Mouse (Mus musculus) frontal cortex, postnatal 10 days (tissue): ENCODE data around the gene Mtmr10.

Experiments
- DNase-seq, 2 experiments: peaks; one replicate each; pipeline ENCODE4 v3.0.0; 2022; ENCODE audit warnings: low spot score in 2 of 2, mixed read lengths in 1 of 2

Mtmr10 gene

GRCm38 (mm10) chr7:64287414-64288091 lies at the start of gene Mtmr10:
Mtmr10 (plus strand) TSS chr7:64287653.
- peak; percentile 98 to 99 for DNase-seq

DNA sequence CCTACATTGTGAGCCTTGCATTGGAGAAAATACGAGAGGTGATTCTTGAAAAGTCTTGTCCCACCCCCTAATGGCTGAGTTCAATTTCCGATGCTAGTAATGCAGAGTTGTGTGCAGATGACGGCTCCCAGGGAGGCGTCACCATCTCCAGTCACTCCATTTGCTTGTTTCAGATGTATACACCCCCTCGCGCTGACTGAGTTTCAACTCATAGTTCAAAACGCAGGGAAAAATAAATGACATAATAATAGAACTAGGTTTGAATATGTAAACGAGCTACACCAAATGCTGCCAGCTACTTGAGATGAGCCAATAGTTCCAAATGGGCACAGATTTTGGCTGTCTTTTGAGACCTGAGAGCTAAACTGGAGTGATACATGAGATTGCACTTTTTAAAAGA lies 49.7 kb upstream of the Mtmr10 start:
- no peak for DNase-seq

GRCm38 (mm10) chr7:64238410-64239086 lies 48.9 kb upstream of the Mtmr10 start:
- no peak for DNase-seq

DNA sequence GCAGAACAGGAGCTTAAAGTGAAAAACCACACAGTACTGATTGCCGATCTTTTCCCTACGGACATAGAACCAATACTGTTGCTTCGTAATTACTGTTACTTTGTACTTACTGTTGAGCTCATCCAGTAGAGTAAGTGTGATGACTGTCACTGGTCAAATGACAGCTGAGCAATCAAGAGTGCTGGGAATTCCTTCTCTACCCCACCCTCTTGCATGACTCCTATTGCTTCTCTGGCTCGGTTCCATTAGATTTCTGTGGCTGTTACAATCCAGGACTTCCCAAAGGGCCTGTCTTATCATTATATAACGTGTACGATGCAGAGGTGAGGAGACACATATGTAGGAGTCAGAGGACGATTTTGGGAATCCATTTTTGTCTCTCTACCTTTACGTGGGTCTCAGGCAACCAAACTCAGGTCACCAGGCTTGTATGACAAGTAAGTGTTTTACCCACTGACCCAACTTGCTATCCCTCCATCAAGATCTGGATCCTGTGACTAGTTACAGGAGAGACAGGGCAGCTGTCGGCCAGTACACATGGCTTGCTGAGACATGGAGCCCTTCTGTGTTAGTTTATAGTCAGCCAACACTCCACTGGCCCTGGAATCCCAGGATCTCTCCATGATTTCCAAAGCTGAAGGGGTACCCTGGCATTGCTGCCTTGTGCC lies 48.2 kb upstream of the Mtmr10 start:
- DNase-seq, result no peak

- DNase-seq, result no peak
Measured at GRCm38 (mm10) chr7:64239806-64240315, 47.6 kb upstream of the Mtmr10 start.

- no peak for DNase-seq
Measured at GRCm38 (mm10) chr7:64242424-64242823, 45.0 kb upstream of the Mtmr10 start.

GRCm38 (mm10) chr7:64244371-64244770 lies 43.1 kb upstream of the Mtmr10 start:
- no peak for DNase-seq

- no peak for DNase-seq
Measured at GRCm38 (mm10) chr7:64246713-64247112, 40.7 kb upstream of the Mtmr10 start.

- DNase-seq, result no peak
Measured at GRCm38 (mm10) chr7:64248352-64248751, 39.1 kb upstream of the Mtmr10 start.

DNA sequence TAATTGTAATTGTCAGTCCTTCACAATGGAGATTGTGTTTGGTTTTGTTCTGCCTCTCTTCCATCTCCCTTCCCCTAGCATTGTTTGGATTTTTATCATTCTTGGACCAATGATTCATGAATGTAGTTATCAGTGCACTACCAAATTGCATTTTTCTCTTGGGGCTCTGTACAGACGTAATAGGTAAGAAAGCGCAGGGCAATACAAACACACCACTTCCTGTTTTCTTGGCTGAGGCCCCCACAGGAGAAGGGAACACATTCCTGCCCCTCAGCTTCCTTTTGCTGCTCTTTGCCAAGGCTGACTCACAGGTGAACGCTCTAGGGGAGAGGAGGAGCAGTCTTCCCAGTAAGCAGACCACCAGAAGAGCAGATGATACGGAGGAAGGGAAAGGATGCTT lies 37.7 kb upstream of the Mtmr10 start:
- DNase-seq, result no peak

- DNase-seq, result no peak
Measured at GRCm38 (mm10) chr7:64250417-64250816, 37.0 kb upstream of the Mtmr10 start.

DNA sequence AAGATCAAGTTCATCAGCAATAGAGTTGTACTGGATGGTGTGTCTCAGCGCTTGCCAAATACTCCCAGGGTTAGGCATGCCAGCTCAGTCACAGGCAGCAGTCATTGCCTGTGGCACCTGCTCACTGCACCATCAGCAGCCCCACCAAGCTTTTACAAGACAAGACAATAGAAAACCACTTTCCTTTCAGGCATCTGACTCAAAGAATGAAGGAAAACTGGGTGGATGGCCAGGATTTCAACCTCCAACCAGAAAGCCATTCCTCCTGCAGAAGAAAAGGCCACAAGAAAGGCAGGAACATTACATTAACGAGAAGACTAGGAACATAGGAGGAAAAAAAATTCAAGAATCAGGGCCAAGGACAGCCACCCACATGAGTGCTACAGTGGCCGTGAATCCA lies 33.7 kb upstream of the Mtmr10 start:
- DNase-seq, result no peak

DNA sequence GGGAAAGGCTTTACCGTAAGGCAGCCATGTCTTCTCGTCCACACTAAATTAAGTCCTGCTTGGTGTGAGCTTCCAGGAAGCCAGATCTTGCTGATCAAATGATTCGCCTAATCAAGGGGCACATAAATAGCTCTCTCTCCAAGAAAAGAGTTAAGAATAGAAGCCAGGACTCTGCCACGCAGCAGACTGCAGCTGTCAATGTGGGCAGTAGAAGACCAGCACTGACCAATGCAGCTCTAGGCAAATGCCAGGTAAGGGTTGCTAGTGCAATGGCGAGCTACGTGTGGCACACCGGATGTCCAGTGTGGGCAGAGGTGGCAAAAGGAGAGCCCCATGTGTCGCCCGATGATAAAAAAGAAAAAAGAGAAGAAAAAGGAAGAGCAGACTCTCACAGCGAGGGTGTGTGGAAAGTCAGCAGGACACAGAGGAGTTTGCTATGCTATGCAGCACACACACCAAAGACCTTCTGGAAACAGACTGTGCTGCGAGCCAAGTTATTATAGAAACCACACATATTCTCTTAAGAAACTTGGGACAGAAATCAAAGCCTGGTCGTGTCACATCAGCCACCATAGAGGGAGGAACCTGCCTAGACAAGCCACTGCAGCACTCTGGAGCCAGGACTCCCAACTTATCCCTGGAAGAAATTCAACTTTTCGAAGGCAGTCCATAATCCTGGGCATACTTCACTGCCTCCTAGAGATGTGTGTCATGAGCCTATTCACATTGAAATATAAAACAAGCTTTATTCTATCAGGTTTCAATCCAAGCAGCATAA lies 21.8 kb upstream of the Mtmr10 start:
- no peak for DNase-seq

DNA sequence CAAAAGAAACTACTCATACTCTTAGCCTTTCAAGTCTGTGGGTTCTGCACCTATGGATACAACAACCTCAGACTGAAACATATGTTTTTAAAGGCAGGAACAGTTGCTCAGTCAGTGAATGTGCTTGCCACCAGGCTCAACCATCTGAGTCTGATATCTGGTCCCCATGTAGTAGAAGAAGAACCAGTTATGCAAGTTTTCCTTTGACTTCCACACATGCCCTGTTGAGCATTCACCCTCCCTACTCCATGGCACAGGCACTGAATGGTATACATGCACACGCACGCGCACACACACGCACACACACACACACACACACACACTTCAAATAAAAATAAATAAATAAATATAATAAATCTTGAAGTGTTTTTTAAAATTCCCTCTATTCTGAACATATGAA lies 20.9 kb upstream of the Mtmr10 start:
- no peak for DNase-seq

- DNase-seq, result no peak
Measured at GRCm38 (mm10) chr7:64271926-64272325, 15.5 kb upstream of the Mtmr10 start.

- no peak for DNase-seq
Measured at GRCm38 (mm10) chr7:64275518-64275917, 11.9 kb upstream of the Mtmr10 start.

DNA sequence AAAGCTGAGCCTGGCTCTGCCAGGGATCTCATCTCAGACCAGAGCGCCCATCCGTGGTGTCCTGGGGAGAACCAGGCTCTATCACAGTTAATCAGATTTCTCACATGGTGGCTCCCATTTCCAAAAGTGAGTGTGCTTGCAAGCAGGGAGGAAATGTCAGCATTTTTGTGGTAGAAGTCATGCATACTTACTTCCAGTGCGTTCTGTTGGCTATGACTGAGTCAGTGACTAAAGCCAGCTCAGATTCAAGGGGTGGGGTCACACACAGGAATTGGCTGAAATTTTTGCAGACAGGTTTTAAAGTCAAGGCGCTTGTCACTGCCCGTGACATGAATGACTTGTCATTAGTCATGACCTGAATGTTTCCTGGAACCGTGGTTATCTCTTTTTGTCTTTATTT lies 10.5 kb upstream of the Mtmr10 start:
- no peak for DNase-seq

DNA sequence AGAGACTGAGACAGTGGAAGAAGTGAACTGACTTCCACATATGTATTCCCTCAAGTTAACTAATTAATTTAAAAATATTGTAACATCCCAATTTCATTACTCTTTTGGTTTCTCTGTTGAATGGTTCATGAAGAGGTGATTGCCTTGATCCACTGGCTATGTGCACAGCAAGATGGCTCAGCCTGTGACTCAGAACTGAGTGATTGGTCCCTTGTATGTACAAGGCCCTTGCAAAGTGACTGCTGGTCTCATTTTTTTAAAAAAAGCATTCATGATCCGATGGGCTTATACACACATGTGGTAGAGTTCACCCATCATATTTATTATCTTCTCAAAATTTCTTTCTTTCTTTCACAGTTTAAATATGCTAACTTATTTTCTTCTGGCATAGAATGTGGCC lies 8.9 kb upstream of the Mtmr10 start:
- no peak for DNase-seq

DNA sequence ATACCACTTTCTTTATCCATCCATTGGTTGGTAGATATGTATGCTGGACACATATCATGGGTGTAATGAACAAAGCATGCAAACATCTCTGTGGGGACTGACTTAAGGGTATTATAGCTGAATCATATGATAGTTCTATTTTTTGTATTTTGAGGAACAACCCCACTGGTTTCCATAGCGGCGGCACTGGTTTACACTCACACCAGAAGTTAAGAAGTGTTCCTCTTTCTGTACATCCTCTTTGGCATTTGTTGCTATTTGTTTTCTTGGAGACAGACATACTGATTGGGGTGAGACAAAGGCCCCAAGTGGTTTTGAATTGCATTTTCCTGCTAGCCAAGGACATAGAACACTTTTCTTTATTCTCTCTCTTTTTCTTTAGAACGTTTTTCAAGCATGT lies 7.9 kb upstream of the Mtmr10 start:
- DNase-seq, result no peak

- DNase-seq, result no peak
Measured at GRCm38 (mm10) chr7:64286566-64286965, 887 bp upstream of the Mtmr10 start.

GRCm38 (mm10) chr7:64289416-64289815 lies 2.0 kb downstream of the Mtmr10 start:
- no peak for DNase-seq

GRCm38 (mm10) chr7:64290431-64290830 lies 3.0 kb downstream of the Mtmr10 start:
- DNase-seq, result no peak
